Mouse (Mus musculus) forebrain, postnatal 0 days (tissue): ENCODE data around the gene Lztr1. TPM values are rescaled to one million over a fixed set of nuclear protein-coding genes. Genes with fewer than 3 reads are reported as not detected.

Source experiments
- ATAC-seq: fragments of 200-750 bp; cut with Nextera tagmentation; 2 replicates; pipeline ENCODE4 v1.8.0; 2017; ENCODE audit warnings: mild to moderate bottlenecking, moderate library complexity
- DNase-seq: peaks from one replicate; pipeline ENCODE4 v3.0.0-alpha.2; 2015
- H3K27ac ChIP-seq: fragments of 300-500 bp; sonication (generic); 2 replicates; pipeline ENCODE4 v1.5.1; 2014; ENCODE audit warnings: low read depth, mild to moderate bottlenecking, antibody characterized with exemption, low read length, moderate library complexity, mixed read lengths
- H3K27me3 ChIP-seq: fragments of 300-500 bp; sonication (generic); 2 replicates; pipeline ENCODE4 v1.6.1; 2014; ENCODE audit warnings: mild to moderate bottlenecking, low read length, mixed read lengths; ENCODE audit not compliant: insufficient read depth
- H3K36me3 ChIP-seq: fragments of 300-500 bp; sonication (generic); 2 replicates; pipeline ENCODE4 v1.6.1; 2014; ENCODE audit warnings: mild to moderate bottlenecking, moderate library complexity; ENCODE audit not compliant: insufficient read depth
- H3K4me1 ChIP-seq: fragments of 300-500 bp; sonication (generic); 2 replicates; pipeline ENCODE4 v1.6.1; 2014; ENCODE audit warnings: antibody characterized with exemption; ENCODE audit not compliant: insufficient read depth
- H3K4me2 ChIP-seq: fragments of 300-500 bp; sonication (generic); 2 replicates; pipeline ENCODE4 v1.6.1; 2014; ENCODE audit warnings: low read depth, mild to moderate bottlenecking, moderate library complexity
- H3K4me3 ChIP-seq: fragments of 300-500 bp; sonication (generic); 2 replicates; pipeline ENCODE4 v1.5.1; 2014; ENCODE audit warnings: low read depth, low read length, mixed read lengths
- H3K9ac ChIP-seq: fragments of 300-500 bp; sonication (generic); 2 replicates; pipeline ENCODE4 v1.6.1; 2014; ENCODE audit warnings: mild to moderate bottlenecking
- H3K9me3 ChIP-seq: fragments of 300-500 bp; sonication (generic); 2 replicates; pipeline ENCODE4 v1.6.1; 2016; ENCODE audit warnings: low read length
- CTCF ChIP-seq: sonication (generic); IDR thresholded peaks from 2 replicates; pipeline ENCODE4 v1.5.1; 2016; ENCODE audit warnings: antibody characterized with exemption, control low read depth, low read depth
- WGBS: fragments of 180-500 bp; shearing (Covaris S2); extraction: QIAGEN DNeasy Blood & Tissue Kit; methylation state at CpG from one replicate; pipeline ENCODE4 v1.1.7; 2014; 5-methylcytosine and 5-hydroxymethylcytosine counted together
- polyA plus RNA-seq: library from polyadenylated mRNA; unstranded; fragments of >200 nt; fragmentation: Nextera tagmentation; extraction: Ambion mirVana; gene quantifications from 2 replicates; pipeline ENCODE4 v1.2.1, GENCODE M21; 2015
- total RNA-seq: library from RNA; depleted of rRNA; stranded (reverse); fragments of >200 nt; gene quantifications from 2 replicates; pipeline ENCODE4 v1.2.3, GENCODE M21; 2014

The Lztr1 gene
- total and polyA plus RNA-seq, 2 experiments from 2014 or later: 103 to 244 TPM

- peak within 1 kb of the TSS; percentile 39 for H3K4me3 ChIP-seq
- TF ChIP-seq CTCF: no peak
- no peaks in the 10 kb centered on the region for H3K9me3 ChIP-seq
- WGBS: 2% methylated on average over 37 of the region's 47 CpGs
- H3K9ac ChIP-seq: peak within 1 kb of the TSS; percentile 35
- H3K27me3 ChIP-seq: no peaks in the 10 kb centered on the region
- ATAC-seq: peak; percentile 47
- DNase-seq: no peak
- H3K4me1 ChIP-seq: no peaks in the 10 kb centered on the region
- H3K27ac ChIP-seq: no peak within 1 kb of the TSS
- H3K36me3 ChIP-seq: peaks cover 23% of the 10 kb centered on the region
- H3K4me2 ChIP-seq: peak within 1 kb of the TSS; percentile 81
These were observed 18.9 kb upstream of the Lztr1 start, which contains the start of gene Aifm3 for GRCm38 (mm10) chr16:17489469-17490111. Gene Aifm3, plus strand, starts transcription at chr16:17489611.

GRCm38 (mm10) chr16:17491154-17491553, 17.3 kb upstream of the Lztr1 start:
- 83% methylated on average over 5 of the region's 5 CpGs for WGBS
- H3K4me2 ChIP-seq: no peak overlapping the region

GRCm38 (mm10) chr16:17491896-17492561, 16.5 kb upstream of the Lztr1 start:
- no peak overlapping the region for H3K9ac ChIP-seq
- no peak overlapping the region for H3K4me3 ChIP-seq
- no peak for TF ChIP-seq CTCF
- DNase-seq (no peak), ATAC-seq (no peak)
- H3K27ac ChIP-seq: no peak overlapping the region
- H3K4me1 ChIP-seq: peaks cover 4% of the 10 kb centered on the region; the same call in 1 of the 2 replicates
- no peaks in the 10 kb centered on the region for H3K27me3 ChIP-seq
- H3K4me2 ChIP-seq: no peak overlapping the region
- 64% methylated on average over 5 of the region's 5 CpGs for WGBS
- H3K9me3 ChIP-seq: no peaks in the 10 kb centered on the region
- H3K36me3 ChIP-seq: peaks cover 7% of the 10 kb centered on the region; the same call in 1 of the 2 replicates

More at GRCm38 (mm10) chr16:17491154-17491553, 17.3 kb upstream of the Lztr1 start:
- Histone ChIP-seq H3K27ac (no peak overlapping the region), H3K27me3 (no peaks in the 10 kb centered on the region), H3K4me1 (no peaks in the 10 kb centered on the region), H3K36me3 (peaks cover 11% of the 10 kb centered on the region), H3K9me3 (no peaks in the 10 kb centered on the region), H3K4me3 (no peak overlapping the region), H3K9ac (no peak overlapping the region)
- DNase-seq: no peak
- TF ChIP-seq CTCF: no peak
- peak; percentile 18; the same call in 1 of the 2 replicates for ATAC-seq

GRCm38 (mm10) chr16:17496499-17497305, 11.8 kb upstream of the Lztr1 start:
- H3K4me3 ChIP-seq: no peak overlapping the region
- no peaks in the 10 kb centered on the region for H3K9me3 ChIP-seq
- DNase-seq (peak; percentile 89), ATAC-seq (peak; percentile 72)
- no peak overlapping the region for H3K9ac ChIP-seq
- peaks cover 4% of the 10 kb centered on the region; the same call in 1 of the 2 replicates for H3K4me1 ChIP-seq
- WGBS: 37% methylated on average over 2 of the region's 2 CpGs
- H3K4me2 ChIP-seq: no peak overlapping the region
- no peaks in the 10 kb centered on the region for H3K36me3 ChIP-seq
- peak overlapping the region; percentile 72 for H3K27ac ChIP-seq
- no peak for TF ChIP-seq CTCF
- no peaks in the 10 kb centered on the region for H3K27me3 ChIP-seq

GRCm38 (mm10) chr16:17499249-17499883, 9.1 kb upstream of the Lztr1 start:
- WGBS: 16% methylated on average over 10 of the region's 10 CpGs
- Histone ChIP-seq H3K36me3 (no peaks in the 10 kb centered on the region), H3K9ac (no peak overlapping the region), H3K27ac (no peak overlapping the region), H3K4me3 (no peak overlapping the region), H3K27me3 (no peaks in the 10 kb centered on the region), H3K4me1 (peaks cover 4% of the 10 kb centered on the region; the same call in 1 of the 2 replicates), H3K9me3 (no peaks in the 10 kb centered on the region), H3K4me2 (no peak overlapping the region)
- ATAC-seq (peak; percentile 89), DNase-seq (peak; percentile 25)
- TF ChIP-seq CTCF: no peak

GRCm38 (mm10) chr16:17502681-17503080, 5.8 kb upstream of the Lztr1 start:
- Histone ChIP-seq H3K4me1 (no peaks in the 10 kb centered on the region), H3K4me3 (no peak overlapping the region), H3K4me2 (no peak overlapping the region), H3K27me3 (no peaks in the 10 kb centered on the region), H3K27ac (no peak overlapping the region), H3K9me3 (no peaks in the 10 kb centered on the region), H3K9ac (no peak overlapping the region), H3K36me3 (no peaks in the 10 kb centered on the region)
- no peak for TF ChIP-seq CTCF
- DNase-seq (no peak), ATAC-seq (no peak)
- WGBS: 90% methylated on average over 4 of the region's 4 CpGs
